Mouse (Mus musculus): ENCODE data around the gene Cds1. TPM values are rescaled to one million over a fixed set of nuclear protein-coding genes. Genes with fewer than 3 reads are reported as not detected.
"Not testable (repeated sequence)": the region's sequence is repeated elsewhere in the genome, so short reads cannot be mapped to it uniquely, and the experiment has no call there.

Cds1 gene
- polyA plus RNA-seq, 1 experiment from 2014 or later, result 4.0 TPM

- DNase-seq (ENCODE audit: low spot score) (peak; percentile 6), ATAC-seq (0 out of 2 replicates have a peak, but pooled peaks have one; percentile 4)
- no peak overlapping the region for H3K4me2 ChIP-seq (ENCODE audit: low read length)
- WGBS, result 66% methylated on average over 3 of the region's 3 CpGs
- H3K4me3 ChIP-seq (ENCODE audit: low read depth, low read length), result no peak overlapping the region
- no peaks in the 10 kb centered on the region for H3K27me3 ChIP-seq (replicated peaks; ENCODE audit: control insufficient read depth, insufficient read depth, low read length)
- H3K36me3 ChIP-seq (ENCODE audit: control insufficient read depth, insufficient read depth, low read length), result peaks cover 11% of the 10 kb centered on the region
- peaks cover 6% of the 10 kb centered on the region for H3K4me1 ChIP-seq (ENCODE audit: control insufficient read depth, insufficient read depth, low read length)
- H3K27ac ChIP-seq (ENCODE audit: low read depth, low read length), result no peak overlapping the region
- H3K9ac ChIP-seq (ENCODE audit: low read length), result no peak overlapping the region
- H3K9me3 ChIP-seq (replicated peaks; ENCODE audit: control insufficient read depth, low read length), result no peaks in the 10 kb centered on the region
Observed at GRCm38 (mm10) chr5:101828932-101829331, 64.0 kb downstream of the Cds1 start.

GRCm38 (mm10) chr5:101830180-101830579, 65.2 kb downstream of the Cds1 start:
- Histone ChIP-seq H3K4me1 (ENCODE audit: control insufficient read depth, insufficient read depth, low read length) (peaks cover 5% of the 10 kb centered on the region), H3K27me3 (replicated peaks; ENCODE audit: control insufficient read depth, insufficient read depth, low read length) (no peaks in the 10 kb centered on the region), H3K9me3 (replicated peaks; ENCODE audit: control insufficient read depth, low read length) (no peaks in the 10 kb centered on the region), H3K4me3 (ENCODE audit: low read depth, low read length) (no peak overlapping the region), H3K9ac (ENCODE audit: low read length) (no peak overlapping the region), H3K27ac (ENCODE audit: low read depth, low read length) (no peak overlapping the region), H3K36me3 (ENCODE audit: control insufficient read depth, insufficient read depth, low read length) (peaks cover 21% of the 10 kb centered on the region), H3K4me2 (ENCODE audit: low read length) (no peak overlapping the region)
- whole genome bisulfite sequencing, result 86% methylated on average over 8 of the region's 8 CpGs
- ATAC-seq (no peak), DNase-seq (ENCODE audit: low spot score) (no peak)

- H3K9ac ChIP-seq (ENCODE audit: low read length), result no peak overlapping the region
- no peaks in the 10 kb centered on the region for H3K9me3 ChIP-seq (replicated peaks; ENCODE audit: control insufficient read depth, low read length)
- H3K4me2 ChIP-seq (ENCODE audit: low read length), result no peak overlapping the region
- peaks cover 38% of the 10 kb centered on the region for H3K36me3 ChIP-seq (ENCODE audit: control insufficient read depth, insufficient read depth, low read length)
- no peaks in the 10 kb centered on the region for H3K4me1 ChIP-seq (ENCODE audit: control insufficient read depth, insufficient read depth, low read length)
- no peak overlapping the region for H3K4me3 ChIP-seq (ENCODE audit: low read depth, low read length)
- no peak for DNase-seq (ENCODE audit: low spot score)
- H3K27me3 ChIP-seq (replicated peaks; ENCODE audit: control insufficient read depth, insufficient read depth, low read length), result no peaks in the 10 kb centered on the region
- ATAC-seq, result no peak
- WGBS, result 94% methylated on average over 6 of the region's 6 CpGs
- no peak overlapping the region for H3K27ac ChIP-seq (ENCODE audit: low read depth, low read length)
Observed at GRCm38 (mm10) chr5:101832042-101832441, 67.1 kb downstream of the Cds1 start.

- no peaks in the 10 kb centered on the region for H3K4me1 ChIP-seq (ENCODE audit: control insufficient read depth, insufficient read depth, low read length)
- H3K4me3 ChIP-seq (ENCODE audit: low read depth, low read length), result no peak overlapping the region
- H3K27ac ChIP-seq (ENCODE audit: low read depth, low read length), result no peak overlapping the region
- ATAC-seq (no peak), DNase-seq (ENCODE audit: low spot score) (no peak)
- peaks cover 44% of the 10 kb centered on the region for H3K36me3 ChIP-seq (ENCODE audit: control insufficient read depth, insufficient read depth, low read length)
- H3K27me3 ChIP-seq (replicated peaks; ENCODE audit: control insufficient read depth, insufficient read depth, low read length), result no peaks in the 10 kb centered on the region
- WGBS, result 93% methylated on average over 5 of the region's 5 CpGs
- H3K4me2 ChIP-seq (ENCODE audit: low read length), result no peak overlapping the region
- H3K9me3 ChIP-seq (replicated peaks; ENCODE audit: control insufficient read depth, low read length), result no peaks in the 10 kb centered on the region
- H3K9ac ChIP-seq (ENCODE audit: low read length), result no peak overlapping the region
Observed at GRCm38 (mm10) chr5:101832991-101833390, 68.1 kb downstream of the Cds1 start.

GRCm38 (mm10) chr5:101833875-101834274, 68.9 kb downstream of the Cds1 start:
- WGBS, result 56% methylated on average over 8 of the region's 8 CpGs
- Histone ChIP-seq H3K4me2 (ENCODE audit: low read length) (no peak overlapping the region), H3K9me3 (replicated peaks; ENCODE audit: control insufficient read depth, low read length) (no peaks in the 10 kb centered on the region), H3K4me3 (ENCODE audit: low read depth, low read length) (no peak overlapping the region), H3K27me3 (replicated peaks; ENCODE audit: control insufficient read depth, insufficient read depth, low read length) (no peaks in the 10 kb centered on the region), H3K36me3 (ENCODE audit: control insufficient read depth, insufficient read depth, low read length) (peaks cover 44% of the 10 kb centered on the region), H3K27ac (ENCODE audit: low read depth, low read length) (no peak overlapping the region), H3K4me1 (ENCODE audit: control insufficient read depth, insufficient read depth, low read length) (no peaks in the 10 kb centered on the region), H3K9ac (ENCODE audit: low read length) (no peak overlapping the region)
- DNase-seq (ENCODE audit: low spot score) (no peak), ATAC-seq (no peak)

DNA sequence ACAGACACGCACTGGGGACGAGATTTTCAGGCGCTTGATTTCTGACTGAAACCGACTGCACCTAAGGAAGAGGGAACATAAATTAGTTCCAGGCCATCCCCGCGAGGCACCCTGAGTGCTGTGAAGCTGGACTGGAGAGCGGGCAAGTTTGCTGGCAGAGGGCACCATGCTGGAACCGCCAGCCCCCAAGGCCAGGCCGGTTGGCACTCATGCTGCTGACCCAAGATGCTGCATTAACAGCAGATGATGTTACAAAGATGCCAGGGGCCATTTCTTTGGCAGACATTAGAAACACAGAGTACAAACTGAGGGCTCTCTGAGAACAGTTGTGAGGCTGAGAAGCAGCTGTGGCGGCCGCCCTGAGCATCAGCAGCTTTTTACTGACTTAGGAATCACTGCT, 71.3 kb downstream of the Cds1 start:
- WGBS, result 95% methylated on average over 11 of the region's 11 CpGs
- DNase-seq (ENCODE audit: low spot score), result no peak

GRCm38 (mm10) chr5:101837605-101838004, 72.7 kb downstream of the Cds1 start:
- not testable (repeated sequence) for H3K27ac ChIP-seq (ENCODE audit: low read depth, low read length); ATAC-seq; DNase-seq (ENCODE audit: low spot score); H3K9me3 ChIP-seq (replicated peaks; ENCODE audit: control insufficient read depth, low read length); H3K4me1 ChIP-seq (ENCODE audit: control insufficient read depth, insufficient read depth, low read length); H3K4me2 ChIP-seq (ENCODE audit: low read length); H3K9ac ChIP-seq (ENCODE audit: low read length); H3K4me3 ChIP-seq (ENCODE audit: low read depth, low read length); H3K27me3 ChIP-seq (replicated peaks; ENCODE audit: control insufficient read depth, insufficient read depth, low read length)
- peaks cover 78% of the 10 kb centered on the region for H3K36me3 ChIP-seq (ENCODE audit: control insufficient read depth, insufficient read depth, low read length)
- WGBS, result 94% methylated on average over 2 of the region's 2 CpGs

More for the DNA sequence above, 71.3 kb downstream of the Cds1 start:
- Histone ChIP-seq H3K4me1 (ENCODE audit: control insufficient read depth, insufficient read depth, low read length) (no peaks in the 10 kb centered on the region), H3K27me3 (replicated peaks; ENCODE audit: control insufficient read depth, insufficient read depth, low read length) (no peaks in the 10 kb centered on the region), H3K27ac (ENCODE audit: low read depth, low read length) (no peak overlapping the region), H3K4me2 (ENCODE audit: low read length) (no peak overlapping the region), H3K9ac (ENCODE audit: low read length) (no peak overlapping the region), H3K9me3 (replicated peaks; ENCODE audit: control insufficient read depth, low read length) (no peaks in the 10 kb centered on the region), H3K36me3 (ENCODE audit: control insufficient read depth, insufficient read depth, low read length) (peaks cover 64% of the 10 kb centered on the region), H3K4me3 (ENCODE audit: low read depth, low read length) (no peak overlapping the region)
- no peak for ATAC-seq

- ATAC-seq, result no peak
- WGBS, result 98% methylated on average over 5 of the region's 5 CpGs
Observed at GRCm38 (mm10) chr5:101840476-101840875, 75.5 kb downstream of the Cds1 start.

GRCm38 (mm10) chr5:101845011-101845410, 80.1 kb downstream of the Cds1 start:
- H3K4me3 ChIP-seq (ENCODE audit: low read depth, low read length), result no peak overlapping the region
- no peak overlapping the region for H3K4me2 ChIP-seq (ENCODE audit: low read length)
- H3K27me3 ChIP-seq (replicated peaks; ENCODE audit: control insufficient read depth, insufficient read depth, low read length), result no peaks in the 10 kb centered on the region
- H3K9me3 ChIP-seq (replicated peaks; ENCODE audit: control insufficient read depth, low read length), result no peaks in the 10 kb centered on the region
- H3K36me3 ChIP-seq (ENCODE audit: control insufficient read depth, insufficient read depth, low read length), result peaks cover 99% of the 10 kb centered on the region
- 98% methylated on average over 14 of the region's 14 CpGs for WGBS
- ATAC-seq (no peak), DNase-seq (ENCODE audit: low spot score) (no peak)
- no peak overlapping the region for H3K9ac ChIP-seq (ENCODE audit: low read length)
- no peak overlapping the region for H3K27ac ChIP-seq (ENCODE audit: low read depth, low read length)
- no peaks in the 10 kb centered on the region for H3K4me1 ChIP-seq (ENCODE audit: control insufficient read depth, insufficient read depth, low read length)

More at GRCm38 (mm10) chr5:101840476-101840875, 75.5 kb downstream of the Cds1 start:
- no peaks in the 10 kb centered on the region for H3K4me1 ChIP-seq (ENCODE audit: control insufficient read depth, insufficient read depth, low read length)
- no peak overlapping the region for H3K4me2 ChIP-seq (ENCODE audit: low read length)
- no peaks in the 10 kb centered on the region for H3K27me3 ChIP-seq (replicated peaks; ENCODE audit: control insufficient read depth, insufficient read depth, low read length)
- H3K36me3 ChIP-seq (ENCODE audit: control insufficient read depth, insufficient read depth, low read length), result peaks cover 84% of the 10 kb centered on the region
- no peak for DNase-seq (ENCODE audit: low spot score)
- H3K27ac ChIP-seq (ENCODE audit: low read depth, low read length), result no peak overlapping the region
- H3K9ac ChIP-seq (ENCODE audit: low read length), result no peak overlapping the region
- H3K9me3 ChIP-seq (replicated peaks; ENCODE audit: control insufficient read depth, low read length), result no peaks in the 10 kb centered on the region
- H3K4me3 ChIP-seq (ENCODE audit: low read depth, low read length), result no peak overlapping the region
